13 mouse cellular contexts compared by ENCODE assay signal in the genomic region with DNA sequence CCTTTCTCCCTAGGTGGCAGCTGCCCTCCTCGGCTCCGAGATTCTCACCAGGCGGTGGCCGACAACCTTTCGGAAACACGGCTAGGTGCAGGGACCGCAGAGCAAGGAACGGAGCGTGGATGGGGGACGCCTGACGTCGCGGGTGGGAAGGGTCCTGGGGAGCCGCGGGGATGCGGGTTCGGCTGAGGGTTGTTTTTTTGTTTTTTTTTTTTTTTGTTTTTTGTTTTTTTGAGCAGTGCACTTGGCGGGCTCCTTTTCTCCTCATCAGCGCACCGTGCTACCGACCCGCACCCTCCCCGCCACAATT. TPM values are rescaled to one million over a fixed set of nuclear protein-coding genes. Genes with fewer than 3 reads are reported as not detected.
DNase-seq lines count a peak whose midpoint lies in the region; ATAC-seq and TF ChIP-seq lines count a peak whose summit lies in the region.
"Had no signal": no experiment of that assay in that cellular context is flagged by ENCODE, and none has a peak within 500 bp of the region (broad histone marks: within the 10 kb centered on the region; RNA-seq: fewer than 3 reads in every experiment).

No protein-coding gene starts in this region.

- ATAC-seq in heart, embryonic 11.5 days (replicated peaks; ENCODE audit: insufficient number of reproducible peaks, low FRiP score, low TSS enrichment) = no peak
- ATAC-seq in limb, embryonic 13.5 days (ENCODE audit: low FRiP score, low read depth) = no peak

- no peak for TF ChIP-seq CTCF in thymus, adult 2 months (IDR thresholded peaks at IDR 0.05; ENCODE audit: borderline replicate concordance, control insufficient read depth, extremely low read depth, insufficient read depth, low read length, poor library complexity)

- H3K36me3 ChIP-seq in heart, embryonic 11.5 days (ENCODE audit: control insufficient read depth, insufficient read depth, low read length) = no peaks in the 10 kb centered on the region
- H3K36me3 ChIP-seq in thymus, adult 2 months (ENCODE audit: control insufficient read depth, insufficient read depth, low read length) = no peaks in the 10 kb centered on the region
- no peaks in the 10 kb centered on the region for H3K36me3 ChIP-seq in limb, embryonic 13.5 days

- no peak for DNase-seq in heart, postnatal 25 days (ENCODE audit: low spot score)
- DNase-seq in thymus, postnatal 4 days = peak; percentile 9
- DNase-seq in thymus, adult 2 months = no peak
- no peak for DNase-seq in ovary, postnatal 14 days (ENCODE audit: low spot score)
- no peak for DNase-seq in layer of hippocampus, adult 9-10 months (ENCODE audit: low spot score)
- no peak for DNase-seq in embryo, embryonic 10 days (ENCODE audit: low spot score)
- DNase-seq: right cerebral cortex, postnatal 14 days had no signal

- intact Hi-C loops in heart, postnatal 25 days (cut with DNase I) = no loop called here

- H3K4me2 ChIP-seq in heart, embryonic 11.5 days = peak overlapping the region; percentile 42
- peak overlapping the region; percentile 47 for H3K4me2 ChIP-seq in limb, embryonic 13.5 days (replicated peaks)

- no peak overlapping the region for H3K9ac ChIP-seq in heart, embryonic 11.5 days (ENCODE audit: low read depth, low read length)
- no peak overlapping the region for H3K9ac ChIP-seq in limb, embryonic 13.5 days

- no peak for TF ChIP-seq POLR2A in thymus, adult 2 months (IDR thresholded peaks at IDR 0.05; ENCODE audit: control insufficient read depth, extremely low read depth, insufficient read depth, low read length, poor library complexity)

- peaks cover 7% of the 10 kb centered on the region for H3K4me1 ChIP-seq in heart, embryonic 11.5 days (ENCODE audit: control insufficient read depth, insufficient read depth, low read length)
- H3K4me1 ChIP-seq in thymus, adult 2 months (replicated peaks; ENCODE audit: control insufficient read depth, insufficient read depth, low read length) = no peaks in the 10 kb centered on the region
- peaks cover 13% of the 10 kb centered on the region for H3K4me1 ChIP-seq in limb, embryonic 13.5 days

- no peaks in the 10 kb centered on the region for H3K9me3 ChIP-seq in heart, embryonic 11.5 days (replicated peaks; ENCODE audit: control insufficient read depth, low read length)
- H3K9me3 ChIP-seq in limb, embryonic 13.5 days = no peaks in the 10 kb centered on the region

- H3K27me3 ChIP-seq in heart, embryonic 11.5 days (ENCODE audit: control insufficient read depth, insufficient read depth, low read length) = peaks cover 84% of the 10 kb centered on the region
- peaks cover 20% of the 10 kb centered on the region for H3K27me3 ChIP-seq in thymus, adult 2 months (ENCODE audit: control insufficient read depth, insufficient read depth, low read length)
- H3K27me3 ChIP-seq in limb, embryonic 13.5 days = peaks cover 94% of the 10 kb centered on the region

- under 1% methylated on average over 23 of the region's 23 CpGs for WGBS in heart, embryonic 11.5 days (ENCODE audit: insufficient replicate concordance)
- WGBS in thymus, adult 2 months = 7% methylated on average over 23 of the region's 23 CpGs
- 2% methylated on average over 23 of the region's 23 CpGs for WGBS in limb, embryonic 13.5 days

- peak overlapping the region; percentile 19; the same call in 1 of the 2 replicates for H3K4me3 ChIP-seq in heart, embryonic 11.5 days (ENCODE audit: low read depth, low read length)
- H3K4me3 ChIP-seq in thymus, adult 2 months (ENCODE audit: control insufficient read depth, insufficient read depth, low read length) = no peak overlapping the region
- peak overlapping the region; percentile 27; the same call in 1 of the 2 replicates for H3K4me3 ChIP-seq in limb, embryonic 13.5 days
- H3K4me3 ChIP-seq: erythroblast, embryonic 14.5 days had no signal

- no peak overlapping the region for H3K27ac ChIP-seq in heart, embryonic 11.5 days (ENCODE audit: low read depth, low read length)
- no peak overlapping the region for H3K27ac ChIP-seq in thymus, adult 2 months (ENCODE audit: control insufficient read depth, insufficient read depth, low read length)
- no peak overlapping the region for H3K27ac ChIP-seq in limb, embryonic 13.5 days

RNA-seq across cellular contexts. Expression of a gene that starts 5.9 kb away (rescaled TPM):
- polyA plus RNA-seq in heart, embryonic 11.5 days (2014; fragmentation: Nextera tagmentation; extraction: Ambion mirVana) = 0.07 and 0.29 TPM in 2 replicates
- under 1 TPM; 0.10 to 0.14 TPM for total RNA-seq in heart, postnatal 25 days (2021)
- 0.05 TPM in 1 of 2 replicates, not detected in the other for polyA plus RNA-seq in thymus, adult 2 months (2012; rRNA removed)
- 0.13 and 0.14 TPM in 2 replicates for polyA plus RNA-seq in limb, embryonic 13.5 days (2015; fragmentation: Nextera tagmentation; extraction: Ambion mirVana)
- total RNA-seq: granulocyte monocyte progenitor cell, adult 5-6 weeks; monocyte, adult 5-6 weeks had no signal
- polyA plus RNA-seq: erythroblast, embryonic 14.5 days; liver, embryonic 16.5 days had no signal
